Mouse (Mus musculus): ENCODE measurements at regions not wholly inside any gene's neighbourhood (a gene's known extent, or its start where the extent isn't known, plus 50 kb on each side); places are given as distances from the start of the nearest gene placed in this dataset.

DNA sequence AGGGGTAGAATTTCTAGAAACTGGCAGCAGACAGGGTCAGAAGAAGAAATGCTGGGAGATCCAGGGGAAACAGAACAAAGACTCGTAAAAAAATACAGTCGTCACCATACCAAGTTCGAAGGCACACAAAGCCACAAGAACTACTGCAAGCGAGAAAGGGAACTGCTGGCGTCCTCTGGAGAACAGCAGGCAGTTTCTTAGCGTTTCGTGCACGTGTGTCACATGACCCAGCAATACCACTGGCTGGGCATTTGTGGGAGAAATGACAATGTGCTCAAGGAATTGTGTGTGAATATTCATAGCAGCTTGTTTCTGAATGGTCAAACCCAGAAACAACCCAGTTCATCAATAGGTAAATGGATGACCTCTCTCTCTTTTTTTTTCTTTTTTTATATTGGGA, 211.5 kb upstream of the Peli2 start:
- Histone ChIP-seq H3K36me3 (ENCODE audit: control insufficient read depth, insufficient read depth, low read length) (no peaks in the 10 kb centered on the region), H3K9ac (ENCODE audit: low read length) (no peak overlapping the region), H3K4me1 (ENCODE audit: control insufficient read depth, insufficient read depth, low read length) (peaks cover 5% of the 10 kb centered on the region; the same call in 1 of the 2 replicates), H3K27me3 (ENCODE audit: control insufficient read depth, insufficient read depth, low read length) (no peaks in the 10 kb centered on the region), H3K4me3 (ENCODE audit: low read depth, low read length) (no peak overlapping the region), H3K27ac (ENCODE audit: low read depth, low read length) (no peak overlapping the region), H3K9me3 (ENCODE audit: control insufficient read depth, low read length) (no peaks in the 10 kb centered on the region), H3K4me2 (no peak overlapping the region)
- DNase-seq (ENCODE audit: low spot score, missing footprints), result peak; percentile 79
- WGBS, result 57% methylated on average over 8 of the region's 8 CpGs
- no peak for ATAC-seq (ENCODE audit: low FRiP score)

DNA sequence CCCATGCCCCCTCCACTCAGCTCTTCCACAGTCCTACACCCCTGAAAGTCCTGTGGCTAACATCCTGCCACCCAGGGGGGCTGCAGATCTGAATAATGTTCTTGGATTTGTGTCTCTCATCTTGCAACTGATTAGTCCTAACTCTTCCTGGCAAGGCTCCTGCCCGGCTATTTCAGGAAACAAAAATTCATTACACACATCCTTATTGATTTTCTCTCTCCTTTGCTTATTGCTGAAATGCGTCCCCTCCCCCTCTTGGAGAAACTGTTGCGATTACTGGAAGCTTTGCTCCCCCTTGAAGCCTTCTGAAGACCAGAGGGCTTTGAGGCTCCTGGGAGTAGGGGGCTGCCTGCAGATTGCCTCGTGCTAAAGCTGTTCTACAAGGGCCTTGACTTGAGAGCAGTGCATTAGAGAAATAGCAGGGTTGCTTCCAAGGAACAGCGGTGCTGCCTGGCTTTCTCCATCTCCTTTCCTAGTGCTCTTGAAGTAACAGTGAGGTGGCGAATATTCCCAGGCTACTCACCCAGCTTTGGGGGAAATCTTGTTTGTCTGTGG, 209.8 kb upstream of the Peli2 start:
- no peak; the same call in 1 of the 2 replicates for ATAC-seq (ENCODE audit: low FRiP score)
- Histone ChIP-seq H3K4me2 (no peak overlapping the region), H3K27me3 (ENCODE audit: control insufficient read depth, insufficient read depth, low read length) (no peaks in the 10 kb centered on the region), H3K9ac (ENCODE audit: low read length) (no peak overlapping the region), H3K36me3 (ENCODE audit: control insufficient read depth, insufficient read depth, low read length) (no peaks in the 10 kb centered on the region), H3K4me3 (ENCODE audit: low read depth, low read length) (no peak overlapping the region), H3K9me3 (ENCODE audit: control insufficient read depth, low read length) (no peaks in the 10 kb centered on the region), H3K27ac (ENCODE audit: low read depth, low read length) (no peak overlapping the region), H3K4me1 (ENCODE audit: control insufficient read depth, insufficient read depth, low read length) (peaks cover 5% of the 10 kb centered on the region; the same call in 1 of the 2 replicates)
- 53% methylated on average over 6 of the region's 6 CpGs for whole genome bisulfite sequencing
- peak; percentile 75 for DNase-seq (ENCODE audit: low spot score, missing footprints)

DNA sequence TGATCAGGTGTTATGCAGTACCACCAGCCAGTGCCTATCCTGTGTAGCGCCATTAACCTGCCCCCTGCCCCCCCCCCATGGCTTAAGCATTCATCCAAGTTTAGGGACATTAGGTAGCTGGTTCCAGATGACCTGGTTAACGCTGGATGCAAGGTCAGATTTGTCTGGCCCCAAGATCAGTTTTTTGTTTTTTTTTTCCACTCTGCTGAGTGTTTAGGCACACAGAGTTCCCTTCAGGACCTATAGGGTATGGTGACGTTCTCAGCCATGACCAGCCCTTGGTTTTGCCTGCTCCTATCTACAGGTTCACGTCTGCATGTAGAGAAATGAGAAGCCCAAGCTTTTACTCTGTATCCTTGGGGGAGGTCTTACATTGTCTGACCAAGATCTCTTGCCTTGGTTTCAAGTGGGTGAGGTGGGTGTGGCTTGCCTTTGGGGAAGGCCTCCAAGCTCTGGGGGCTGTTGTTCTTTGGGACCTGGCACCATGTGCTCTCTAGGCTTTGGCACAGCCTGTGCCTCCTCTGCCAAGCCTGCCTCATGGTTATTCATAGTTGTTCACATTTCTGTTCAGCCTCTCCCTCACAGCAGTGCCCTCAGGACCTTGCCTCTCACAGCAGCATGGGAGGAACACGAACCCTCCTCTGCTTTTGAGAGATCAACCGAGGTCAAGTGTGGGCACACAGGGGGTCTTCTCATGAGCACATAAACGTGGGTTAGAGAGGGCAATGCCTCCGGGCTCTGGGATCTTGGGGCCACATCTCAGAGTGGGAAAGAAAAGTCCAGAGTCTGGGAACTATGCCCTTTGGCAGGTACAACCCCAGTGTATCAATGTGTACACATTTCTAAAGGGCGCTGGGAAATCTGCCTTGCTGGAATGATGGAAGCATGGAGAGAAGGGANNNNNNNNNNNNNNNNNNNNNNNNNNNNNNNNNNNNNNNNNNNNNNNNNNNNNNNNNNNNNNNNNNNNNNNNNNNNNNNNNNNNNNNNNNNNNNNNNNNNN, 208.8 kb upstream of the Peli2 start:
- WGBS, result 74% methylated on average over 9 of the region's 9 CpGs
- H3K27me3 ChIP-seq (ENCODE audit: control insufficient read depth, insufficient read depth, low read length), result no peaks in the 10 kb centered on the region
- ATAC-seq (ENCODE audit: low FRiP score), result no peak; the same call in 1 of the 2 replicates
- no peak overlapping the region for H3K4me2 ChIP-seq
- H3K36me3 ChIP-seq (ENCODE audit: control insufficient read depth, insufficient read depth, low read length), result no peaks in the 10 kb centered on the region
- peak; percentile 71 for DNase-seq (ENCODE audit: low spot score, missing footprints)
- no peaks in the 10 kb centered on the region for H3K9me3 ChIP-seq (ENCODE audit: control insufficient read depth, low read length)
- H3K9ac ChIP-seq (ENCODE audit: low read length), result no peak overlapping the region
- no peak overlapping the region for H3K4me3 ChIP-seq (ENCODE audit: low read depth, low read length)
- H3K27ac ChIP-seq (ENCODE audit: low read depth, low read length), result no peak overlapping the region
- H3K4me1 ChIP-seq (ENCODE audit: control insufficient read depth, insufficient read depth, low read length), result peaks cover 5% of the 10 kb centered on the region; the same call in 1 of the 2 replicates

DNA sequence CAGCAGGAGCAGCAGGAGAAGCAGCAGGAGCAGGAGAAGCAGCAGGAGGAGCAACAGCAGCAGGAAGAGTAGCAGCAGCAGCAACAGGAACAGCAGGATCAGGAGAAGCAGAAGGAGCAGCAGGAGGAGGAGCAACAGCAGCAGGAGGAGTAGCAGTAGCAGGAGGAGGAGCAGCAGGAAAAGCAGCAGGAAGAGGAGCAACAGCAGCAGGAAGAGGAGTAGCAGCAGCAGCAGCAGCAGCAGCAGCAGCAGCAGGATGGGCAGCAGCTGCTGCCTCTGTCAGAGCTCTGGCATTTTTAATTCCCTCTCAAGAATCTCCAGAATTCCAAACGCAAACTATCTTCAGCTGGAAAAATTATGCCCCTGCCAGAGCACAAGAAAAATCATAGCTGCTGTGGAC, 205.0 kb upstream of the Peli2 start:
- no peak for ATAC-seq (ENCODE audit: low FRiP score)
- H3K4me1 ChIP-seq (ENCODE audit: control insufficient read depth, insufficient read depth, low read length), result no peaks in the 10 kb centered on the region
- H3K9me3 ChIP-seq (ENCODE audit: control insufficient read depth, low read length), result no peaks in the 10 kb centered on the region
- 81% methylated on average over 1 of the region's 1 CpGs for WGBS
- no peak overlapping the region for H3K27ac ChIP-seq (ENCODE audit: low read depth, low read length)
- no peaks in the 10 kb centered on the region for H3K36me3 ChIP-seq (ENCODE audit: control insufficient read depth, insufficient read depth, low read length)
- DNase-seq (ENCODE audit: low spot score, missing footprints), result no peak
- no peaks in the 10 kb centered on the region for H3K27me3 ChIP-seq (ENCODE audit: control insufficient read depth, insufficient read depth, low read length)
- no peak overlapping the region for H3K4me3 ChIP-seq (ENCODE audit: low read depth, low read length)
- no peak overlapping the region for H3K4me2 ChIP-seq
- H3K9ac ChIP-seq (ENCODE audit: low read length), result no peak overlapping the region

DNA sequence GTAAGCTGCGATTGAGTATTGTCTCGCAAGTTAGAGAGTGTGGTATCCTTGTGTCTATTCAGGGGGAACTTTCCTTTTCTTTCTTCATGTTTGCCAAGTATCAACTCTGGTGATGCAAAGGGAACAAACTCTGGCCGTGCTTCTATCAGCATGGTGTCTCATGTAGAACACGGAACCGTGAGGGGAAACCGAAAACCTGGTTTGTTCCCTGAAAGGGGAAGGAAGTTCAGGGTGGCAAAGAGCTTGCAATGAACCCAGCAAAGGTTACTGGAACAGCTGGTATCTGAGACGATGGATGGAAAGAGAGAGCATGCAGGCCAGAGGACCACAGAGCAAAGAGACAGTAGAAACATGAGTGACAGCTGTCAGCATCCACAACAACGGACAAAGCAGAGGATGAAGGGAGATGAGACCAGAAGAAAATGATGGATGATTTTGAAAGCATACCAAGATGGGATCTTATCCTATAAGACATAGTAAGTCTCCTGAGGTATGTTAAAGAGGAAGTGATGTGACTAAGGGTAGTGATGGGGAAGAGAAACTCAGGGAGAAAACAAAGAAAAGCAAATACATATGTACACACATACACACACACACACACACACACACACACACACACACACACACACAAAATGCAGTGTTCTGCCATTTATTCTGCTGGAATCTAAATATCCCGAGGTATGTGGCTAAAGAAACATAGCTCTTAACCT, 199.8 kb upstream of the Peli2 start:
- Histone ChIP-seq H3K4me2 (no peak overlapping the region), H3K4me3 (ENCODE audit: low read depth, low read length) (no peak overlapping the region), H3K9ac (ENCODE audit: low read length) (no peak overlapping the region), H3K36me3 (ENCODE audit: control insufficient read depth, insufficient read depth, low read length) (no peaks in the 10 kb centered on the region), H3K9me3 (ENCODE audit: control insufficient read depth, low read length) (no peaks in the 10 kb centered on the region), H3K4me1 (ENCODE audit: control insufficient read depth, insufficient read depth, low read length) (no peaks in the 10 kb centered on the region), H3K27me3 (ENCODE audit: control insufficient read depth, insufficient read depth, low read length) (no peaks in the 10 kb centered on the region), H3K27ac (ENCODE audit: low read depth, low read length) (no peak overlapping the region)
- 91% methylated on average over 9 of the region's 9 CpGs for WGBS
- no peak for ATAC-seq (ENCODE audit: low FRiP score)
- DNase-seq (ENCODE audit: low spot score, missing footprints), result no peak

DNA sequence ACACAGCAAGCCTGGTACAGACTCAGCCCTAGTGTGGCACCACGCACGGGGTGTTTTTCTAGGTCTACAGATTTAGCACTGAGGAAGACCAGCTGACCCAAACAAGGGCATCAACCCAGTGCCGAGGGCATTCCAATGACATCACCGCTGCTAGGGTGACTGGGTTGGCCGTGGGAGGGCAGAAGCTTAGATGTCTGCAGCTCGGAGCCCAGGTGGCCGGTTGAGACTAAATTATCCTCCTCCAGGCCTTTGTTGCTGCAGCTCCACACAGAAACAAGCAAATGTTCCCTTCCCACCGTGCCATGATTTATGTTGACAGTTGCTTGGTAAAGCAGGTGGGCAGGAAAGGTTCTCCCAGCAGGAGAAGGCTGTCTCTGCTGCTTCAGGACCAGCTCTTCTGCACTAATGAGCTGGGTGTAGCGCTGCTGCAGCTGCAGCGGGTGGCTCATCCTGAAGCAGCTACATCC, 198.8 kb upstream of the Peli2 start:
- DNase-seq (ENCODE audit: low spot score, missing footprints), result no peak
- 64% methylated on average over 10 of the region's 10 CpGs for WGBS
- H3K9ac ChIP-seq (ENCODE audit: low read length), result no peak overlapping the region

DNA sequence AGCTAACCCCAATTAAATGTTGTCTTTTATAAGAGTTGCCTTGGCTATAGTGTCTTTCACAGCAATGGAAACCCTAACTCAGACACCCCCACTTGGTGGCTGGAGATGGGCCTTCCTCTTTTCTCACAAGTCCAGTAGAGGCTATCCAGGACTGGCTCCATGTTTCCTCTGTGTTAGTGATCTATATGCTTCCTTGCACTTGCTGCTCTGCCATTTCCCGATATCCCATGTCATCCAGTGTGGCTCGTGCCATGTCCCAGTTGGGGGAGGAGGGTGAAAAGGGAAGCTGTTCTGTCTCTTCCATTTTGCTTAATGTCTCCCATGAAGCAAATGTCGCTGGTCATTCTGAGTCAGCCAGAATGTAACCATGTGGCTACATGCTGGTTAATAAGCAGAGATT, 194.2 kb upstream of the Peli2 start:
- Histone ChIP-seq H3K27ac (ENCODE audit: low read depth, low read length) (no peak overlapping the region), H3K9me3 (ENCODE audit: control insufficient read depth, low read length) (no peaks in the 10 kb centered on the region), H3K27me3 (ENCODE audit: control insufficient read depth, insufficient read depth, low read length) (no peaks in the 10 kb centered on the region), H3K4me1 (ENCODE audit: control insufficient read depth, insufficient read depth, low read length) (no peaks in the 10 kb centered on the region), H3K4me2 (no peak overlapping the region), H3K36me3 (ENCODE audit: control insufficient read depth, insufficient read depth, low read length) (no peaks in the 10 kb centered on the region), H3K9ac (ENCODE audit: low read length) (no peak overlapping the region), H3K4me3 (ENCODE audit: low read depth, low read length) (no peak overlapping the region)
- no peak for ATAC-seq (ENCODE audit: low FRiP score)
- DNase-seq (ENCODE audit: low spot score, missing footprints), result peak; percentile 53
- 92% methylated on average over 3 of the region's 3 CpGs for WGBS

More for the DNA sequence above, 198.8 kb upstream of the Peli2 start:
- Histone ChIP-seq H3K9me3 (ENCODE audit: control insufficient read depth, low read length) (no peaks in the 10 kb centered on the region), H3K4me1 (ENCODE audit: control insufficient read depth, insufficient read depth, low read length) (no peaks in the 10 kb centered on the region), H3K27me3 (ENCODE audit: control insufficient read depth, insufficient read depth, low read length) (no peaks in the 10 kb centered on the region), H3K4me3 (ENCODE audit: low read depth, low read length) (no peak overlapping the region), H3K4me2 (no peak overlapping the region), H3K27ac (ENCODE audit: low read depth, low read length) (no peak overlapping the region), H3K36me3 (ENCODE audit: control insufficient read depth, insufficient read depth, low read length) (no peaks in the 10 kb centered on the region)
- ATAC-seq (ENCODE audit: low FRiP score), result no peak

DNA sequence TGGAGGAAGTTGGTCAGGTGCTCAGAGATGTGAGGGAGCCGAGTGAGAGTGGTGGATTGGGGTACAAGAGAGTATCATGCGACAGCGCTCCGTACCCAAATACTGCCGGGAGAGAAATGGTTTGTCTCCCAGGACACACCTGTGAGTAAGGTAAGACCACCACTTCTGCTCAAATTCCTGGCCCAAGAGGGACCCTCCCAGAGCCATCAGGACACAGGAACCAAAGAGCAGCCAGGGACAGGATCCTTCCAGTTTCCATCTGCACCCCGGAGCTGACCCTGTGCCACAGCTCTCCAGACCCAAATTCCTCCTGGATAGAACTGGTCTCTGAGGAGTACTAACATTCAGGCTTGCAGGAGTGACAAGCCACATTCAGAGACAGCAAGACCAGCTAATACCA, 185.2 kb upstream of the Peli2 start:
- 93% methylated on average over 6 of the region's 6 CpGs for WGBS
- Histone ChIP-seq H3K27me3 (ENCODE audit: control insufficient read depth, insufficient read depth, low read length) (no peaks in the 10 kb centered on the region), H3K4me3 (ENCODE audit: low read depth, low read length) (no peak overlapping the region), H3K36me3 (ENCODE audit: control insufficient read depth, insufficient read depth, low read length) (no peaks in the 10 kb centered on the region), H3K4me1 (ENCODE audit: control insufficient read depth, insufficient read depth, low read length) (no peaks in the 10 kb centered on the region), H3K27ac (ENCODE audit: low read depth, low read length) (no peak overlapping the region), H3K9me3 (ENCODE audit: control insufficient read depth, low read length) (no peaks in the 10 kb centered on the region), H3K4me2 (no peak overlapping the region), H3K9ac (ENCODE audit: low read length) (no peak overlapping the region)
- DNase-seq (ENCODE audit: low spot score, missing footprints), result no peak
- ATAC-seq (ENCODE audit: low FRiP score), result no peak
